14 mouse cellular contexts compared by ENCODE assay signal in genomic region chr1:30060806-30061205, GRCm38 (mm10).
A peak's percentile ranks its signal among the peaks of the same experiment; 100 is the strongest.
DNase-seq lines count a peak whose midpoint lies in the region; ATAC-seq and TF ChIP-seq lines count a peak whose summit lies in the region.
"Had no signal": no experiment of that assay in that cellular context is flagged by ENCODE, and none has a peak within 500 bp of the region (broad histone marks: within the 10 kb centered on the region; RNA-seq: fewer than 3 reads in every experiment).

No protein-coding gene starts in this region.

- peak; percentile 55; the same call in 1 of the 2 replicates for ATAC-seq in forebrain, postnatal 0 days
- no peak for ATAC-seq in midbrain, postnatal 0 days (ENCODE audit: low FRiP score)
- ATAC-seq: activated CD4-positive, CD25-positive, alpha-beta regulatory T cell, adult 4 months had no signal

- no peak overlapping the region for H3K27ac ChIP-seq in liver, adult 2 months (replicated peaks; ENCODE audit: insufficient read depth, low read depth, low read length)
- H3K27ac ChIP-seq in forebrain, postnatal 0 days (ENCODE audit: low read depth, low read length): no peak overlapping the region
- no peak overlapping the region for H3K27ac ChIP-seq in midbrain, postnatal 0 days (ENCODE audit: low read depth, low read length)
- no peak overlapping the region for H3K27ac ChIP-seq in heart, adult 2 months

- H3K36me3 ChIP-seq in liver, adult 2 months (ENCODE audit: control insufficient read depth, insufficient read depth, low read length): no peaks in the 10 kb centered on the region
- H3K36me3 ChIP-seq in forebrain, postnatal 0 days (ENCODE audit: insufficient read depth): no peaks in the 10 kb centered on the region
- H3K36me3 ChIP-seq in midbrain, postnatal 0 days (ENCODE audit: insufficient read depth, low read length): no peaks in the 10 kb centered on the region
- no peaks in the 10 kb centered on the region for H3K36me3 ChIP-seq in heart, adult 2 months (ENCODE audit: control insufficient read depth, insufficient read depth, low read length)

- H3K79me2 ChIP-seq in liver, adult 2 months (ENCODE audit: control insufficient read depth, insufficient read depth, low read length): no peaks in the 10 kb centered on the region
- H3K79me2 ChIP-seq in heart, adult 2 months (replicated peaks; ENCODE audit: control insufficient read depth, insufficient read depth, low read length): no peaks in the 10 kb centered on the region

- H3K27me3 ChIP-seq in liver, adult 2 months (ENCODE audit: control insufficient read depth, insufficient read depth, low read length): no peaks in the 10 kb centered on the region
- no peaks in the 10 kb centered on the region for H3K27me3 ChIP-seq in forebrain, postnatal 0 days (ENCODE audit: insufficient read depth, low read length)
- H3K27me3 ChIP-seq in midbrain, postnatal 0 days (ENCODE audit: insufficient read depth, low read length): no peaks in the 10 kb centered on the region
- no peaks in the 10 kb centered on the region for H3K27me3 ChIP-seq in heart, adult 2 months (ENCODE audit: control insufficient read depth, insufficient read depth, low read length)

- peak; percentile 2 for DNase-seq in liver, adult 2 months (ENCODE audit: extremely low read depth, low read depth, low spot score)
- DNase-seq in liver: no peak
- peak; percentile 37 for DNase-seq in brain, embryonic 18.5 days (ENCODE audit: low read depth, low spot score)
- DNase-seq in forebrain, postnatal 0 days: peak; percentile 64
- peak; percentile 75 for DNase-seq in midbrain, postnatal 0 days (ENCODE audit: low spot score)
- no peak for DNase-seq in heart, adult 2 months
- DNase-seq in thymus, postnatal 36 days: no peak
- DNase-seq: gastrocnemius, postnatal 36 days; heart, postnatal 10 days; kidney, postnatal 36 days; left cerebral cortex, postnatal 4 days; right cerebral cortex, postnatal 25 days had no signal

- intact Hi-C loops in heart, adult 2 months (cut with DNase I): no loop called here

- no peak for TF ChIP-seq POLR2A in liver, adult 2 months (IDR thresholded peaks at IDR 0.05; ENCODE audit: extremely low read depth, insufficient read depth, low read length)
- TF ChIP-seq POLR2A in heart, adult 2 months (IDR thresholded peaks at IDR 0.05; ENCODE audit: insufficient read depth, low read depth, low read length): no peak

- WGBS in liver, adult 2 months: 42% methylated on average over 1 of the region's 1 CpGs
- WGBS in forebrain, postnatal 0 days: 0% methylated on average over 1 of the region's 1 CpGs
- WGBS in midbrain, postnatal 0 days: 8% methylated on average over 1 of the region's 1 CpGs
- 4% methylated on average over 1 of the region's 1 CpGs for WGBS in heart, adult 2 months

- TF ChIP-seq CTCF in liver, adult 2 months (IDR thresholded peaks at IDR 0.05; ENCODE audit: low read depth, low read length): no peak
- no peak for TF ChIP-seq CTCF in forebrain, postnatal 0 days (IDR thresholded peaks at IDR 0.05; ENCODE audit: low read depth)
- no peak for TF ChIP-seq CTCF in midbrain, postnatal 0 days (IDR thresholded peaks at IDR 0.05)
- no peak for TF ChIP-seq CTCF in heart, adult 2 months (IDR thresholded peaks at IDR 0.05)

- no peak overlapping the region for H3K4me2 ChIP-seq in forebrain, postnatal 0 days (ENCODE audit: low read depth)
- no peak overlapping the region for H3K4me2 ChIP-seq in midbrain, postnatal 0 days (ENCODE audit: low read depth, low read length, poor library complexity, severe bottlenecking)

- no peak overlapping the region for H3K9ac ChIP-seq in liver, adult 2 months (ENCODE audit: low read depth, low read length)
- H3K9ac ChIP-seq in forebrain, postnatal 0 days: no peak overlapping the region
- H3K9ac ChIP-seq in midbrain, postnatal 0 days (replicated peaks; ENCODE audit: low read length, poor library complexity, severe bottlenecking): no peak overlapping the region
- no peak overlapping the region for H3K9ac ChIP-seq in heart, adult 2 months (ENCODE audit: low read depth, low read length)

- H3K4me3 ChIP-seq in liver, adult 2 months (ENCODE audit: insufficient read depth, low read depth, low read length): no peak overlapping the region
- no peak overlapping the region for H3K4me3 ChIP-seq in forebrain, postnatal 0 days (ENCODE audit: low read depth, low read length)
- H3K4me3 ChIP-seq in midbrain, postnatal 0 days (ENCODE audit: low read depth, low read length): no peak overlapping the region
- no peak overlapping the region for H3K4me3 ChIP-seq in heart, adult 2 months
- H3K4me3 ChIP-seq: erythroblast, embryonic 14.5 days had no signal

- no peak for TF ChIP-seq EP300 in heart, adult 2 months (IDR thresholded peaks at IDR 0.05; ENCODE audit: insufficient read depth, low read depth, low read length)

- H3K9me3 ChIP-seq in forebrain, postnatal 0 days (ENCODE audit: low read length): no peaks in the 10 kb centered on the region
- H3K9me3 ChIP-seq in midbrain, postnatal 0 days (ENCODE audit: low read length): no peaks in the 10 kb centered on the region

- H3K4me1 ChIP-seq in liver, adult 2 months (ENCODE audit: control insufficient read depth, insufficient read depth, low read length): no peaks in the 10 kb centered on the region
- no peaks in the 10 kb centered on the region for H3K4me1 ChIP-seq in forebrain, postnatal 0 days (ENCODE audit: insufficient read depth)
- no peaks in the 10 kb centered on the region for H3K4me1 ChIP-seq in midbrain, postnatal 0 days (ENCODE audit: insufficient read depth, low read length)
- H3K4me1 ChIP-seq in heart, adult 2 months (ENCODE audit: control insufficient read depth, insufficient read depth, low read length): no peaks in the 10 kb centered on the region

Comparison
In these comparisons a context has a peak if more than half of its experiments do, and no peak if none do; other contexts are left out.
1. DNase-seq: peak in liver, adult 2 months (single experiment), brain, embryonic 18.5 days (single experiment), forebrain, postnatal 0 days (single experiment) and midbrain, postnatal 0 days (single experiment); none in liver (single experiment), heart, adult 2 months (0 of 2) and thymus, postnatal 36 days (0 of 2).